Mouse (Mus musculus) neural tube, embryonic 11.5 days (tissue): ENCODE results near the gene Pomgnt1. TPM values are rescaled to one million over a fixed set of nuclear protein-coding genes. Genes with fewer than 3 reads are reported as not detected.

Experiments
- ATAC-seq: fragments of 200-750 bp; cut with Nextera tagmentation; 2 replicates; pipeline ENCODE4 v1.8.0; 2017; ENCODE audit warnings: moderate number of reproducible peaks, mild to moderate bottlenecking, moderate TSS enrichment, moderate library complexity; ENCODE audit not compliant: insufficient read depth, low FRiP score, low TSS enrichment
- DNase-seq: peaks from one replicate; pipeline ENCODE4 v3.0.0-alpha.2; 2015; ENCODE audit warnings: low spot score
- H3K27ac ChIP-seq: fragments of 300-500 bp; sonication (generic); 2 replicates; pipeline ENCODE4 v1.5.1; 2014; ENCODE audit warnings: low read depth, mild to moderate bottlenecking, low read length
- H3K27me3 ChIP-seq: fragments of 300-500 bp; sonication (generic); 2 replicates; pipeline ENCODE4 v1.6.1; 2014; ENCODE audit warnings: mild to moderate bottlenecking, low read length, mixed read lengths; ENCODE audit not compliant: control insufficient read depth, insufficient read depth
- H3K36me3 ChIP-seq: fragments of 300-500 bp; sonication (generic); 2 replicates; pipeline ENCODE4 v1.6.1; 2014; ENCODE audit warnings: mild to moderate bottlenecking, low read length, moderate library complexity, mixed read lengths; ENCODE audit not compliant: control insufficient read depth, insufficient read depth
- H3K4me1 ChIP-seq: fragments of 300-500 bp; sonication (generic); 2 replicates; pipeline ENCODE4 v1.6.1; 2014; ENCODE audit warnings: low read length, mixed read lengths; ENCODE audit not compliant: control insufficient read depth, insufficient read depth
- H3K4me2 ChIP-seq: fragments of 300-500 bp; sonication (generic); 2 replicates; pipeline ENCODE4 v1.6.1; 2014; ENCODE audit warnings: low read depth, mild to moderate bottlenecking, moderate library complexity
- H3K4me3 ChIP-seq: fragments of 300-500 bp; sonication (generic); 2 replicates; pipeline ENCODE4 v1.5.1; 2014; ENCODE audit warnings: low read depth, low read length
- H3K9ac ChIP-seq: fragments of 300-500 bp; sonication (generic); 2 replicates; pipeline ENCODE4 v1.6.1; 2014; ENCODE audit warnings: mild to moderate bottlenecking, low read length
- H3K9me3 ChIP-seq: fragments of 300-500 bp; sonication (generic); 2 replicates; pipeline ENCODE4 v1.6.1; 2016; ENCODE audit warnings: low read length; ENCODE audit not compliant: control insufficient read depth
- WGBS: fragments of 180-500 bp; shearing (Covaris S2); extraction: QIAGEN DNeasy Blood & Tissue Kit; methylation state at CpG from one replicate; pipeline ENCODE4 v1.1.7; 2014; 5-methylcytosine and 5-hydroxymethylcytosine counted together
- polyA plus RNA-seq: library from polyadenylated mRNA; unstranded; fragments of >200 nt; fragmentation: Nextera tagmentation; extraction: Ambion mirVana; gene quantifications from 2 replicates; pipeline ENCODE4 v1.2.1, GENCODE M21; 2014

Pomgnt1 gene
- polyA plus RNA-seq, 1 experiment from 2014 or later: 51.1 TPM

GRCm38 (mm10) chr4:116160769-116161168 lies 37.1 kb downstream of the Pomgnt1 start:
- H3K4me2 ChIP-seq: no peak overlapping the region
- H3K4me3 ChIP-seq: no peak overlapping the region
- H3K27ac ChIP-seq: no peak overlapping the region
- peaks cover 16% of the 10 kb centered on the region for H3K36me3 ChIP-seq
- H3K9ac ChIP-seq: no peak overlapping the region
- H3K9me3 ChIP-seq: no peaks in the 10 kb centered on the region
- no peaks in the 10 kb centered on the region for H3K27me3 ChIP-seq
- WGBS: 82% methylated on average over 3 of the region's 3 CpGs
- DNase-seq (no peak), ATAC-seq (no peak)
- no peaks in the 10 kb centered on the region for H3K4me1 ChIP-seq

DNA sequence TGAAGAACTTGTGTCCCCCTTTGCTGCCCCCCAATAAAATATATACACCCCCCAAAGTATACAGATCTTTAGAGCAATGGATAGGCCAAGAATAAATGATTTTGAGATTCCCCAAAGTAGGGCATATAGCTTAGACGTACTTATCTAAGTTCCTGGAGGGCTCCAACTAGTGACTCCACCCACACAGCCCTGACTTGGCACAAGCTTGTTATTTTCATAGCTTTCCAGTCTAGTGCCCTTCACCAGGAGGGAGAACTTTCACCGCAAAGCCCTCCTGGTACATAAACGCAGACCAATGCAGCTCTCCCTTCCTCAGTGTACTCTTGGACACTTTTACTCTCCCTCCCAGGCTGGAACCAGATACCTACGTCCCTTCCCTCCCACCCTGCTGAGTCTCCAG lies 38.5 kb downstream of the Pomgnt1 start:
- Histone ChIP-seq H3K27me3 (no peaks in the 10 kb centered on the region), H3K4me3 (no peak overlapping the region), H3K4me2 (no peak overlapping the region), H3K9me3 (no peaks in the 10 kb centered on the region), H3K4me1 (no peaks in the 10 kb centered on the region), H3K9ac (no peak overlapping the region), H3K27ac (no peak overlapping the region), H3K36me3 (peaks cover 12% of the 10 kb centered on the region)
- ATAC-seq: no peak
- 86% methylated on average over 4 of the region's 4 CpGs for WGBS
- no peak for DNase-seq

GRCm38 (mm10) chr4:116164759-116165554 lies 41.3 kb downstream of the Pomgnt1 start:
- H3K9ac ChIP-seq: no peak overlapping the region
- H3K27me3 ChIP-seq: no peaks in the 10 kb centered on the region
- H3K4me1 ChIP-seq: no peaks in the 10 kb centered on the region
- no peaks in the 10 kb centered on the region for H3K36me3 ChIP-seq
- ATAC-seq (no peak), DNase-seq (no peak)
- no peak overlapping the region for H3K4me2 ChIP-seq
- no peak overlapping the region for H3K4me3 ChIP-seq
- WGBS: 81% methylated on average over 2 of the region's 2 CpGs
- no peak overlapping the region for H3K27ac ChIP-seq
- no peaks in the 10 kb centered on the region for H3K9me3 ChIP-seq

GRCm38 (mm10) chr4:116165708-116166407 lies 42.2 kb downstream of the Pomgnt1 start:
- no peaks in the 10 kb centered on the region for H3K9me3 ChIP-seq
- H3K4me2 ChIP-seq: no peak overlapping the region
- H3K4me1 ChIP-seq: no peaks in the 10 kb centered on the region
- no peaks in the 10 kb centered on the region for H3K27me3 ChIP-seq
- 68% methylated on average over 8 of the region's 8 CpGs for WGBS
- H3K27ac ChIP-seq: no peak overlapping the region
- no peak for ATAC-seq
- H3K9ac ChIP-seq: no peak overlapping the region
- H3K36me3 ChIP-seq: no peaks in the 10 kb centered on the region
- H3K4me3 ChIP-seq: no peak overlapping the region
- DNase-seq: no peak

- no peak within 1 kb of the TSS for H3K4me2 ChIP-seq
- H3K4me1 ChIP-seq: no peaks in the 10 kb centered on the region
- H3K4me3 ChIP-seq: no peak within 1 kb of the TSS
- no peak within 1 kb of the TSS for H3K27ac ChIP-seq
- H3K9ac ChIP-seq: no peak within 1 kb of the TSS
- DNase-seq (no peak), ATAC-seq (no peak)
- no peaks in the 10 kb centered on the region for H3K36me3 ChIP-seq
- H3K27me3 ChIP-seq: no peaks in the 10 kb centered on the region
- no peaks in the 10 kb centered on the region for H3K9me3 ChIP-seq
- 29% methylated on average over 7 of the region's 7 CpGs for WGBS
Observed at GRCm38 (mm10) chr4:116167404-116167803, 43.8 kb downstream of the Pomgnt1 start, which contains the start of gene Tspan1. Gene Tspan1, minus strand, starts transcription at chr4:116167601.

DNA sequence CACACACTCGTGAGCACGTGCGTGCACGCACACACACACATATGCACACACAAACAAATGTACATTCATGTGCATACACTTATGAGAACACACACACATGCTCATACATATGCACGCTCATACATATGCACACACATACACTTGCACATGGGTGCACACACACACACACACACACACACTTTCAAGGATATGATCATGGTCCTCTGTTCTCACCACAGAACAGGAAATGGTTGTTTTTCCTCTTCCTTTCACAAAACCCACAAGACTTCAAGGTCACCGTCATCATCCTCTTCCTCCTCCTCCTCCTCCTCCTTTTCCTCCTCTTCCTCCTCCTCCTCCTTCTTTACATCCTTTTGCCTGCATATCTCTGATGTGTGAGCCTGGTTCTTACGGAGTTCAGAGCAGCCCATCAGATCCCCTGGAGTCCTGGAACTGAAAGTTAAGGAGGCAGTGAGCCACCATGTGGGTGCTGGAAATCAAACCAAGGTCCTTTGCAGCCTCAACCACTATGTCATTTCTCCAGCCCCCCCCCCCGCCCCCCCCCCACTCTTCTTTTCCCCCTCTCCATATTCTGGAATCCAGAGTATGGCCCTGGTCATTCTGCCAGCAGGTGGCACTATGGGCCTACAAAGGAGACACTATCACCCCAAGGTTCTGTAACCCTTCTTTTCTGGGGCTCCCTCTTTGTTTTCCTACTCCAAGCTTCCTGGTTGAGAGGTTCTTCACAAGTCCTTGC lies 45.1 kb downstream of the Pomgnt1 start:
- no peak overlapping the region for H3K27ac ChIP-seq
- no peaks in the 10 kb centered on the region for H3K9me3 ChIP-seq
- ATAC-seq (no peak), DNase-seq (peak; percentile 71)
- no peak overlapping the region for H3K9ac ChIP-seq
- 83% methylated on average over 7 of the region's 8 CpGs for WGBS
- no peaks in the 10 kb centered on the region for H3K36me3 ChIP-seq
- no peaks in the 10 kb centered on the region for H3K27me3 ChIP-seq
- no peak overlapping the region for H3K4me2 ChIP-seq
- no peaks in the 10 kb centered on the region for H3K4me1 ChIP-seq
- H3K4me3 ChIP-seq: no peak overlapping the region

- no peak overlapping the region for H3K9ac ChIP-seq
- H3K4me3 ChIP-seq: no peak overlapping the region
- H3K36me3 ChIP-seq: no peaks in the 10 kb centered on the region
- WGBS: 81% methylated on average over 3 of the region's 3 CpGs
- ATAC-seq (no peak), DNase-seq (no peak)
- no peak overlapping the region for H3K27ac ChIP-seq
- H3K9me3 ChIP-seq: no peaks in the 10 kb centered on the region
- no peaks in the 10 kb centered on the region for H3K4me1 ChIP-seq
- H3K4me2 ChIP-seq: no peak overlapping the region
- no peaks in the 10 kb centered on the region for H3K27me3 ChIP-seq
Observed at GRCm38 (mm10) chr4:116169353-116169672, 45.7 kb downstream of the Pomgnt1 start.

- no peak for DNase-seq
- no peaks in the 10 kb centered on the region for H3K27me3 ChIP-seq
- no peaks in the 10 kb centered on the region for H3K4me1 ChIP-seq
- no peak within 1 kb of the TSS for H3K27ac ChIP-seq
- ATAC-seq: no peak
- no peaks in the 10 kb centered on the region for H3K36me3 ChIP-seq
- H3K4me2 ChIP-seq: no peak within 1 kb of the TSS
- 90% methylated on average over 6 of the region's 6 CpGs for WGBS
- H3K9ac ChIP-seq: no peak within 1 kb of the TSS
- H3K9me3 ChIP-seq: no peaks in the 10 kb centered on the region
- no peak within 1 kb of the TSS for H3K4me3 ChIP-seq
Observed at GRCm38 (mm10) chr4:116173072-116173471, 49.4 kb downstream of the Pomgnt1 start, which contains the start of the genes 1700042G07Rik and Gm49337. Gene 1700042G07Rik, plus strand, starts transcription at chr4:116173372. Gene Gm49337, plus strand, starts transcription at chr4:116173384.
